ENCODE assay signal across 8 mouse cellular contexts in genomic region chrX:140956272-140956940, GRCm38 (mm10). TPM values are rescaled to one million over a fixed set of nuclear protein-coding genes. Genes with fewer than 3 reads are reported as not detected.
A peak's percentile ranks its signal among the peaks of the same experiment; 100 is the strongest.
DNase-seq lines count a peak whose midpoint lies in the region; ATAC-seq lines count a peak whose summit lies in the region.

TSS of gene Psmd10 (minus strand) at chrX:140956728.
TSS of gene Atg4a (plus strand) at chrX:140956907.

- no peaks in the 10 kb centered on the region for H3K9me3 ChIP-seq in hindbrain, embryonic 12.5 days (replicated peaks)

- WGBS in hindbrain, embryonic 12.5 days, result 21% methylated on average over 23 of the region's 23 CpGs

- peak; percentile 99 for ATAC-seq in hindbrain, embryonic 12.5 days (ENCODE audit: low FRiP score)

- DNase-seq in NIH3T3 (ENCODE audit: low read depth), result peak; percentile 95
- DNase-seq in cerebellum, postnatal 10 days, result peak; percentile 95 to 96
- DNase-seq in frontal cortex, postnatal 10 days (ENCODE audit: low spot score in 2 of 2), result peak; percentile 88 to 91
- peak; percentile 79 to 95 for DNase-seq in layer of hippocampus, postnatal 14 days (ENCODE audit: low spot score in 2 of 2)
- peak; percentile 91 for DNase-seq in lung, postnatal 14 days
- peak; percentile 84 for DNase-seq in retina, adult 2 months (ENCODE audit: low read depth, low spot score)
- DNase-seq in thymus, postnatal 36 days, result peak; percentile 85 to 89

- peak within 1 kb of the TSS; percentile 46 for H3K4me3 ChIP-seq in hindbrain, embryonic 12.5 days

- peak within 1 kb of the TSS; percentile 43 for H3K9ac ChIP-seq in hindbrain, embryonic 12.5 days

- 0 out of 2 replicates have a peak, but pooled peaks cover 3% of the 10 kb centered on the region for H3K36me3 ChIP-seq in hindbrain, embryonic 12.5 days

- no peaks in the 10 kb centered on the region for H3K4me1 ChIP-seq in hindbrain, embryonic 12.5 days

- peak within 1 kb of the TSS; percentile 54 for H3K4me2 ChIP-seq in hindbrain, embryonic 12.5 days (replicated peaks)

- H3K27me3 ChIP-seq in hindbrain, embryonic 12.5 days, result peaks cover 31% of the 10 kb centered on the region

- no peak within 1 kb of the TSS for H3K27ac ChIP-seq in hindbrain, embryonic 12.5 days

RNA-seq across cellular contexts. Expression of gene Psmd10, which starts in this region (rescaled TPM):
- polyA plus RNA-seq in hindbrain, embryonic 12.5 days (2016; fragmentation: Nextera tagmentation; extraction: Ambion mirVana), result 41.4 and 41.5 TPM in 2 replicates
- total RNA-seq in layer of hippocampus, postnatal 14 days (2021), result 10 to 100 TPM; 15.4 to 17.1 TPM

RNA-seq across cellular contexts. Expression of gene Atg4a, which starts in this region (rescaled TPM):
- polyA plus RNA-seq in hindbrain, embryonic 12.5 days (2016; fragmentation: Nextera tagmentation; extraction: Ambion mirVana), result 12.7 and 14.5 TPM in 2 replicates
- total RNA-seq in layer of hippocampus, postnatal 14 days (2021), result 10 to 100 TPM in 1 of 2 experiments, 1 to 10 TPM in 1; 8.6 to 14.9 TPM
